Mouse (Mus musculus): ENCODE results near the gene Ubtf.

GRCm38 (mm10) chr11:102356636-102357350 lies 37.3 kb upstream of the Ubtf start:
- TF ChIP-seq CTCF (IDR thresholded peaks at IDR 0.05; ENCODE audit: borderline replicate concordance, insufficient read depth, low read depth, low read length) (no peak), POLR2A (IDR thresholded peaks at IDR 0.05; ENCODE audit: borderline replicate concordance, insufficient read depth, low read length) (no peak)
